Mouse (Mus musculus): Measurements from ENCODE around the gene Csf2rb.
A peak's percentile ranks its signal among the peaks of the same experiment; 100 is the strongest.

The Csf2rb gene

DNA sequence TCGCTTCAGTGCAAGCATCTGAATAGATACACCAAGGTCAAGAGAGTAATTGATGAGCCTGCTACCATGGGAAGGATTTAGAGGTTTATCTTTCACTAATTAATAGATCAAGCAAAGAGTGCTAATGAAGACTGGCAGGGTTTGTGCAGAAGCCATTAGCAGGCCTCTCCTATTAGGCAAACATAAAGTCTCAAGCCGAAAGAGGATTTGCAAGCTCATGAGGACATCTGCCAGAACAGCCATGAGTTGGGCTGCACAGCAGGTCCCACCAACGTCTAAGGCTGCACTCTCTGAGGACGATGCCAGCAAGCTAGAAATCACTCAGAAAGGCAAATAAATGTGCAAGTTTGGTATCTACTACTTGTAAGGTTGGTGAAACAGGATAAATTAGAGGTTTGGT is 55.2 kb downstream of the Csf2rb start:
- no peak for DNase-seq

DNA sequence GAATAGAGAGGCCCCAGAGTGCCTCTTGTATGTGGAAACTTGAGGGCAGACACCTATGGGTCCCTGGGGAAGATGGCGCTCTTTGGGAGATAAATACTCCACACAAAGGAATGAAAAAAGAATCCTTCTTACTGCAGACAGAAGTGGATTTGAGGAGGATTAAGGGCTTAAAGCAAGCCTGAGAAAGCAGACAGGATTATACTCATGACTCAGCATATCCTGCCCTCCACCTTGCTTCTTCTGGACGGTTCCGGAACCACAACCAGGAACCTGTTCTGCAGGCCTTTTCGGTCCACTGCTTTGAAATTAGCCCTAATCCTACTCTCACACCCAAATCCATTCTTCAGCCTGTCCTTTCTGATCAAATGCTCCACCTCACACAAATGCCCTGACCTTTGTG is 56.6 kb downstream of the Csf2rb start:
- DNase-seq = no peak

DNA sequence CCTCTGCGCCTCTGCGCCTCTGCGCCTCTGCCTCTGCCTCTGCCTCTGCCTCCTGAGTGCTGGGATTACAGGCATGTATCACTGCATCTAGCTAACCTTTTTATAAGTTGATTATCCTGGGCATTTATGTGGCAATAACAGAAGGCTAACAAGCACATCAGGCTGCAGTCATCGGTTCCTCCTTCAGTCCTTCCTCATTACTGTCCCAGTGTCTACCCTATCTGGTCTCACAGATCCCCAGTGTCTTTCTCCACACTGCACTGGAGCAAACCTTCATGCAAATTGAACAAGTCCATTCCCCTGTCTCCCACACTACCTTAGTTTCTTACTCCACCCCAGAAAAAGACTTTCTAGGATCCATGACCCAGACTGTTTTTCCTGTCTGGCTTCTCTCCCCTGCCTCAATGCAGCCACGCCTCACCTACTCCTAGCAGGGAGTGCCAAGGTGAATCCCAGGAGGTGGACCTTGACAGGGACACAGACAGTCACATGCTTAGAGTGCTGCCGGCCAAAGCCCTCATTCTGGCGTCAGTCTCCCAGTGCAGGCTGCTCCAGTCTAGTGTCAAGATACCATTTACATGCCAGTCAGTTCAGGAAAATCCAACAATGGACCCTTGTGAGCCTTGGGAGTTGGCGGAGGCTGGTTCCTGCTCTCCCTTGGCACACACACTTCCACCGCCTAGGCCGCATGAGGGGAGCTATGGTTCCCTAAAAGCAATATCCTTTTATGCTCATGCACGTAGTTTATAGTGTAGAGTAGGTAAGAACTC is 58.1 kb downstream of the Csf2rb start:
- DNase-seq = peak; percentile 78 to 80

DNA sequence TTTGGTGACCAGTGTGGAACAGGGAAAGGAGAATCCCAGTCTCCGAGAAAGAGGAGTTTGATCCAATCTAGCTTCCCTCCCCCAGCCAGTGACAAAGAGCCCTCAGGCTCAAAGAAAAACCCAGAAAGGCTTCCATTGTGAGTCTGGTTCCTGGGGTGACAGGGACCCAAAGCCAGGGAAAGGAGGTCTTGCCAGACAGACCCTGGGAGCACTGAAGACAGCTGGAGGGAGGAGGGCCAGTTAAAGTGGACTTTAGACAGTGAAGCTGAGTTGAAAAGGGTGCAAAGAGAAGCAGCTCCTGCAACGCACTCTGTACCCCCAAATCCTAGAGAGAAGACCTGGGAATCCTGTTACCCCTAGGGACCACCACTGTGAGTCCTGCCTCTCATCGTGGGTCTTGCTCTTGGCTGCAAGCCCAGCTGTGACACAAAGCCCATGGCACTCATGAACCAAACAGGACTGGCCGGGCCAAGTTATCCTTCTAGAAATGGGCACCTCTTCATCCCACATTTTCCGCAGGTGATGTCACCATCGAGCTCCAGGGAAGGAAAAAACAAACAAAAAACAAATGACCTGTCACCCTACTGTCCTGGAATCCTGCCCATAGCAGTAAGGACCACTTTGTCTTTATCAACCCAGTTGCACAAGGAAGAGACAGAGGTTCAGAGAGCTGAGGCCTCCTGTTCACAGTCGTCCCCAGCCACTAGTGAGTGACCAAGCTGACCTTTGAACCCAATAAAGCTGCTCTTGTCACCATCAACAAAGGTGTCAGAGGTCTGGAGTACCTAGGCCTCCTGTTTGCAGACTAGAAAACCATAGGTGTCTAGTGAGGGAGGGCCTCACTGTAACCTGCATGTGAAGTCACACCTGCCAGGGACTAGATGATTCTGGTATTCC is 58.9 kb downstream of the Csf2rb start:
- no peak for DNase-seq

DNA sequence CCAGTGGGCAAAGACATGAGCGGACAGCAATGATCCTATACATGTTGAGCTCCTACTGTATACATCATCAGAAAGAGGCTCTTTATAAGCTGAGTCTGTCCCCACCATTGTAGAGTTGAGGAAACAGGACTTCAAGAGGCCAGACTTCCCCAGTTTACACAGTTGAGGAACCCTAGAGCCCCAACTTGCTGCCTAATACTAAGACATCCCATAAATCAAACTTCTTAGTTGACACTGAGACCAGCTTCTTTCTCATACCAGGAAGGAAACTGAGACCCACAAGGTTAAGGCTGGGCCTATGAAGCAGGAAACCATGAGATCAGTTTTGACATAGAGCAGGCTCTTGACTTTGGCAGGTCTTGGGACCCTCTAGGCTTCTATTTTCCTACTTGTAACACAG is 60.0 kb downstream of the Csf2rb start:
- no peak for DNase-seq

DNA sequence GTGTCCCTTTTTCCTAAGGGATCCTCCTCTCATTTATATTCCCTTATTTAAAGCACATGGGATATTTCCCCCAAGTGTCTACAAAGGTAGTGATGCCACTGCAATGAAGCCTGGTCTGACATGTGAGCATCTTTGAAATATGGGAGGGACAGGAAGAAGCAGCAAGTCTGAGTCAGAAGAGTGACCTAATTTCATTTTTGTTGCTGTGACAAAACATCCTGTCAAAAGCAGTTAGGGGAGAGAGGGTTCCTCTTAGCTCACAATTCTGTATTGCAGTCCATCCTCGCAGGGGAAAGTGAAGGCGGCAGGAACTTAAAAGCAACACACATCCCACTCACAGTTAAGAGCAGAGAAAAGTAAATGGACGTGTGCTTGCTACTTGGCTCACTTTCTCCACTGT is 65.3 kb downstream of the Csf2rb start:
- no peak for DNase-seq

DNA sequence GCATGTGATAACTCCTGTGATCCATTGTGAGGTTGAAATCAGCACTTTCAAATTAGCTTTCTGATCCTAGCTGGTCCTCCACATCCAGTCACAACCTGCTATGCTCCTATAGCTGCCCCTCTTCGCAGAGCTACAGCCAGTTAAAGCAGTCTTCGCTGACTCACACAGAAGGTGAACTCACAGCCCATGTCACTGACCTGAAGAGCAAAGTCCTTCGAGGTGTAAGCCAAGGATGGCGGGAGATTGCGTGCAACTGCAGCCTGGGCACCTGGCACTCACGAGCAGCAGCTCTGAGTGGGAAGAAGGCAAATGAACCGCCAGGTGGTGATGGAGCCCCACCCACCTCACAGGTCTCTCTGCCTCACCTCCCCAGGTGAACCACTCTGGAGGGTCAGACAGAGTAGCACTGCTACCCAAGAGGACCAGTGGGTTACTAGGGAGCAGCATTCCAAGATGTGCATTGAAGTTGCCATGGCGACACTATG is 70.0 kb downstream of the Csf2rb start, which contains the start of gene Tex33:
Gene Tex33 (minus strand): TSS at position 435 of the 485 bp plus-strand sequence.
- DNase-seq = peak in 1 of 2 experiments; percentile 55

DNA sequence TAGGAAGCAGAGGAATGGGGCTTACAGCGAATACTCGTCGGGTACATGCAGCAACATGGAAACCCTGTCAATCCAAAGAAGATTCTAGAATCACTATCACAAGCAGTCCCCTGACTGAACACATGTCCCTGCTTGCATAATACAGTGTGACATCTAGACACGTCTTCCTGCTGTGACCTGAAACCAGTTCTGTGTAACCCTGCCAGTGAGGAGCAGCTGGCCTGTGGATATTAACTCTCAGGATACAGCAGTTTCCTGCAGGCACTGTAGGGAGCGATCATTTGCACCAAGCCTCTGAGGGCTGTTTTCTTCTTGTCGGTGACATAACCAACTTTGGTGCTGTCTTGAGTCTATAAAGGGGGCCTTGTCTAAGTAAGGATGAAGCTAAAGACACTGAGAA is 75.8 kb downstream of the Csf2rb start:
- no peak for DNase-seq

DNA sequence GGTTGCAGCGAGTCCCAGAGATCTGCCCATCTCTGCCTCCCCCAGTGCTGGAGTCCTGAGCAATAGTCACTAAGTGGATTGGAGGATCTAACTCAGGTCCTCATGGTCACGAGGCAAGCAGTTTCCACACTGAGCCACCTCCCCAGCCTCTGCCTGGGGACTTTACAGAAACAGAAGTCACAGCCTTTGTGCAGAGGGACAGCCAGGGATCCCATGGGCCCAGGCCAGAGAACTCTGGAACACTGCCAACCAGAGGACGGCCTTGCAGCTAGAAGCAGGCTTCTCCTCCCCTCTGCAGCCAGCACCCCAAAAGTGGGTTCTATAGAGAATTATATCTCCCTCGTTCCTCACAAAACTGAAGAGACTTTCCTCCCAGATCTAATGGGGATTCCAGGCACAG is 76.4 kb downstream of the Csf2rb start:
- DNase-seq = peak; percentile 71 to 75

DNA sequence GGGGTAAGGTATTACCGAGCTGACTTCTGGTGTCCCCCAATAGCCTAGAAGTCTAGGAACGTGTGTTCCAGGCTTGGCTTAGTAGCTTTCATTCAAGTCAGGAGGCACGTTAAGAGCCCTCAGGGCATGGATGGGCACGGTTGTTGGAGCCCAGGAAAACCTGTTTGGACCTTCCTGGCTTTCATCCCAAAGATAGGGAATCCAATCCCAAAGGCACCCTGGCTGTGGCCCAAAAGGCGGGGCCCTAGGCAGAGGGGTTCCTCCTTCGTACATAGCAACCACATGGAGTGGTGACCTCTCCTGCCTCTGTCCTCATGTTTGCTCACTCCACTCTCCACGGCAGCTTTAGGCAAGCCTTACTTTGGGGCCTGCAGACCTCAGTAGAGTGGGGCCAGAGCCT is 76.9 kb downstream of the Csf2rb start:
- DNase-seq = peak in 1 of 2 experiments; percentile 54

DNA sequence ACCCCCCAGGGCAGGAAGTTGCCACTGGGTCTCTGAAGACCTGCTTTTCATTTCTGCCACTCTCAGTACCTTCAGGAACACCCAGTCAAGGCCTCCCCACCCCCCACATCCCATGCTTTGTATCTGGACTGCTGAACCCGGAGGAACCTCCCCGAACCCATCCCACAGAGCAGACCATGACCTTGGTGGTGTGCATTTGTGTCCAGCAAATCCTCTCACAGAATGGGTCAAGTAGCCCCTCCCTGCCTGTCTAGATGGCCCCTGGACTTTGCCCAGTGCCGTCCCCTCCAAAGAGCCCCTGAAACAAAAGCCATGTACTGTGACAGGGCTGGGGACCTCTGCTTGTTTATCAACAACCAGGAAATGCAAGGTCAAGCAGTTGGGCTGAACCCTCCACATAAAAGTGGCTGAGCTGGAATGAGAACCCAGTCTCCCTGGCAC is 77.8 kb downstream of the Csf2rb start:
- peak; percentile 82 to 90 for DNase-seq

Data from kidney, adult 8-10 months (tissue).